Mouse (Mus musculus): ENCODE results near the gene Pnma5. TPM values are rescaled to one million over a fixed set of nuclear protein-coding genes. Genes with fewer than 3 reads are reported as not detected.
"Not testable (repeated sequence)": the region's sequence is repeated elsewhere in the genome, so short reads cannot be mapped to it uniquely, and the experiment has no call there.

Pnma5 gene
- 0.07 and 0.11 TPM in 2 replicates for polyA plus RNA-seq (2016; fragmentation: Nextera tagmentation; extraction: Ambion mirVana)

GRCm38 (mm10) chrX:73037003-73037402 is at the start of gene Pnma5:
Gene Pnma5 (minus strand): TSS chrX:73037103.
- DNase-seq (ENCODE audit: low spot score) = no peak
- Histone ChIP-seq H3K4me1 (no peaks in the 10 kb centered on the region), H3K9me3 (no peaks in the 10 kb centered on the region), H3K27ac (no peak within 1 kb of the TSS), H3K36me3 (no peaks in the 10 kb centered on the region), H3K27me3 (ENCODE audit: insufficient read depth, poor library complexity, severe bottlenecking) (peaks cover 7% of the 10 kb centered on the region; the same call in 1 of the 2 replicates), H3K4me3 (no peak within 1 kb of the TSS)
- 53% methylated on average over 1 of the region's 1 CpGs for WGBS

GRCm38 (mm10) chrX:73082267-73083055 is 45.6 kb upstream of the Pnma5 start, which contains the start of gene Xlr4a:
Gene Xlr4a (minus strand): TSS chrX:73082478.
- H3K4me3 ChIP-seq; H3K27ac ChIP-seq; H3K4me1 ChIP-seq; H3K27me3 ChIP-seq (ENCODE audit: insufficient read depth, poor library complexity, severe bottlenecking); H3K9me3 ChIP-seq; DNase-seq (ENCODE audit: low spot score); H3K36me3 ChIP-seq: not testable (repeated sequence)
- 77% methylated on average over 19 of the region's 19 CpGs for WGBS

GRCm38 (mm10) chrX:73066765-73067312 is 29.9 kb upstream of the Pnma5 start:
- WGBS = 72% methylated on average over 2 of the region's 5 CpGs
- not testable (repeated sequence) for H3K36me3 ChIP-seq; DNase-seq (ENCODE audit: low spot score); H3K9me3 ChIP-seq; H3K27ac ChIP-seq; H3K4me1 ChIP-seq; H3K4me3 ChIP-seq
- peaks cover 32% of the 10 kb centered on the region for H3K27me3 ChIP-seq (ENCODE audit: insufficient read depth, poor library complexity, severe bottlenecking)

DNA sequence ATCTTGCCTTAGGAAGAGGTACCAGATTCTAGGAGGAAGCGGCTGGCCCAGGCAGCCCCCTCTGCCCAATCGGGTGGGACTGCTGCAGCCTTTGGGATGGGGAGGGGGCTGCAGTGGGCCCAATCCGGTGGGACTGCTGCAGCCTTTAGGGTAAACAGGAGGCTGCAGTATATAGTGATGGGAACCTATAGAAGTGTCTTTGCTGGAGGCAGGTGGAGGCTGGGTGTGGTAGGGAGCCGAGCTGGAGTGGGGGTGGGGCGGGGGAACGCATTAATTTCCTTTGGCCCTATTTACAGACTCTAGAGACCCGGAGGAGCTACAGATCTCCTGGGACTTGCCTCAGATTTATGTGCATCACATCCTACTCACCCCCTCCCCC is 27.5 kb upstream of the Pnma5 start, which contains the start of gene Pnma3:
Gene Pnma3 (plus strand): TSS at position 373 of the 379 bp plus-strand sequence.
- DNase-seq (ENCODE audit: low spot score) = no peak
- Histone ChIP-seq H3K9me3 (no peaks in the 10 kb centered on the region), H3K27me3 (ENCODE audit: insufficient read depth, poor library complexity, severe bottlenecking) (peaks cover 32% of the 10 kb centered on the region), H3K27ac (no peak within 1 kb of the TSS), H3K4me3 (peak within 1 kb of the TSS; percentile 42), H3K36me3 (no peaks in the 10 kb centered on the region), H3K4me1 (0 out of 2 replicates have a peak, but pooled peaks cover 3% of the 10 kb centered on the region)
- 25% methylated on average over 7 of the region's 7 CpGs for WGBS

DNA sequence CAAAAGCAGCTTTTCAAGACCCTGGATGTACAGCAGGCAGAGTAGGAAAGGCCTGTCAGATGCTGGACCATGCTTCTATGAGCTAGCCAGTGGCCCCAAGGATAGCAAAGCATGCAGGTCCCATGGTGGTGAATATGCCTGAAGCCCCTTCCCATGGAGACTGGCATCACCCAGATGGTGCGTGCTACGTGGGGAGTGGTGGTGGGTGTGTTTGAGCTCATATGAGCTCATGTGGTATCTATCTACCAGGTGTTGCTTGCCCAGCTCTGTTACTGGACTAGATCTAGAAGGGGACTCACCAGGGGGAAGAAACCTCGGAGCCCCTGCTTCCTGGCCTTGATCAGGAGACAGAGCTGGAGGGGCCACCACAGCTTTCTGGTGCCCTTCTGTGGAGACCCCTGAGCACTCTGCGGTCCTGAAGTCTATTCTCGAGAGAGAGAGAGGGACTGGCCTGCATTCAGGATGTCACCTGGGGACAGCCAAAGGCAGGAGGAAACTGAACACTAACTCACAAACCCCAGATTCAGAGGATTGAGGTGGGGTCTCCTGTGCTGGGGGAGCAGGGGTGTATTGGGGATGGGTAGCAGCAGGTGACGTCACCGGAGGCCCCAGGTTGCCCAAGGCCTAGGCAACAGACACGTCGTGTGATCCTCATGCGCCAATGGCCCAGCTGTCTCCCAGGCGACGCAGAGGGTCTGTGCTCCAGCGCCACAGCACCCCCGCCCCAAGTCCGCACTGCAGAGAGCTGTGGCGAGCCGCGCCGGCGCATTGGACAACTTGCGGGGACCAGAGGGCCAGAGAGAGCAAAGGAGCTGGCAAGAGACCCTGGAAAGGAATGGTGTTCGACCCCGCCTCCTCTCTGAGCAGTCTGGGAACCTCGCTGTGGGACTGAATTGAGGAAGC is 26.9 kb upstream of the Pnma5 start:
- Histone ChIP-seq H3K4me3 (peak overlapping the region; percentile 42), H3K27me3 (ENCODE audit: insufficient read depth, poor library complexity, severe bottlenecking) (peaks cover 32% of the 10 kb centered on the region), H3K4me1 (0 out of 2 replicates have a peak, but pooled peaks cover 3% of the 10 kb centered on the region), H3K27ac (no peak overlapping the region), H3K36me3 (no peaks in the 10 kb centered on the region), H3K9me3 (no peaks in the 10 kb centered on the region)
- 30% methylated on average over 24 of the region's 24 CpGs for WGBS
- DNase-seq (ENCODE audit: low spot score) = no peak

- Histone ChIP-seq H3K4me3 (no peak overlapping the region), H3K4me1 (0 out of 2 replicates have a peak, but pooled peaks cover 3% of the 10 kb centered on the region), H3K36me3 (no peaks in the 10 kb centered on the region), H3K27me3 (ENCODE audit: insufficient read depth, poor library complexity, severe bottlenecking) (peaks cover 32% of the 10 kb centered on the region), H3K27ac (no peak overlapping the region), H3K9me3 (no peaks in the 10 kb centered on the region)
- 53% methylated on average over 5 of the region's 5 CpGs for WGBS
- no peak for DNase-seq (ENCODE audit: low spot score)
Observed at GRCm38 (mm10) chrX:73062323-73062722, 25.4 kb upstream of the Pnma5 start.

DNA sequence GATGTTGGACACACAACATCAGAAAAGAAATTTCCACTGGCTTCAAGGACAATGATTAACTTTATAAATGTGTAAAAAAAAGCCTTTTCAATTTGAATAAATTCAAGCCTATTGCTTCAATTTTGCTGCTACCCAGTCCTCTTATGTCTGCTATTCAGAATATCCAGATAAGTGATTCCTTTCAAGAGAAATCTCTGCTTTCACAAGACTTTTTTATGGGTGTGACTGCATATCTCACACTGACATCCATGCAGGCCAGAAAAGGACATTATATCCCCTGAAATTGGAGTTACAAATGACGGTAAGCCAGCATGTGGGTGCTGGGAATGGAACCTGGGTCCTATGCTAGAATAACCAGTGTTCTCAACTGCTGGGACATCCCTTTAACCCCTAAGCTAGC is 24.6 kb upstream of the Pnma5 start:
- Histone ChIP-seq H3K9me3 (no peaks in the 10 kb centered on the region), H3K4me3 (no peak overlapping the region), H3K36me3 (no peaks in the 10 kb centered on the region), H3K4me1 (0 out of 2 replicates have a peak, but pooled peaks cover 3% of the 10 kb centered on the region), H3K27me3 (ENCODE audit: insufficient read depth, poor library complexity, severe bottlenecking) (peaks cover 32% of the 10 kb centered on the region), H3K27ac (no peak overlapping the region)
- WGBS = 65% methylated on average over 1 of the region's 1 CpGs
- no peak for DNase-seq (ENCODE audit: low spot score)

DNA sequence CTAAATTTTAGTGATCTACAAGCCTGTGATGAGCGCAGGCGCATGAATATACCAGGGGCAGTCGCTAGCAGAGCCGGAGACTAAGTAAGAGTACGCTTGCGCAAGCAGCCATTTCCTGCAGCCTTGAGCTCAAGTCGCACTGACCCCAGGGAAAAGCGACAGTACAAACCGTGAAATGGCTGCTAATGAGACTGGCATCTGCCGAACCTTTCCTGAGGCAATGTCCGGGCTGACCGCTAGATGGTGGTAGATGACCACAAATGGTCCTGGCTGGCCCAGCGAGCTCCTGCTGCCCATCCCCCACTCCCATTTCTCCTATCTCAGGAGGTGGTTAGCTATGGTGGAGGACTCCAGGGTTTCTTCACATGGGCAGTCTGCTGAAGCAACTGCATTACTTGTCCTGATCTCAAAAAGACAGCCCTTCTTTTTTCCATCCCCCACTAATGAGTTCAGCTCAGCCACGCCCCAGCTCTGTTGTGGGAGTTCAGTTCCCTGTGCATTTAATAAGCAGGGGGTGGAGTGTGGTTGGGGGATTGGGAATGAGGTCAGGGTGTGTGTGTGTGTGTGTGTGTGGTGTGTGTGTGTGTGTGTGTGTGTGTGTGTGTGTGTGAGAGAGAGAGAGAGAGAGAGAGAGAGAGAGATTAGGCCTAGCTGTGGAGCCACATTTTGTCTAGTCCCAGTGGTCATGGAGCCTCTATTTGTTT is 17.1 kb upstream of the Pnma5 start:
- Histone ChIP-seq H3K4me1 (no peaks in the 10 kb centered on the region), H3K4me3 (peak overlapping the region; percentile 22; the same call in 1 of the 2 replicates), H3K27ac (no peak overlapping the region), H3K9me3 (no peaks in the 10 kb centered on the region), H3K36me3 (no peaks in the 10 kb centered on the region), H3K27me3 (ENCODE audit: insufficient read depth, poor library complexity, severe bottlenecking) (no peaks in the 10 kb centered on the region; the same call in 1 of the 2 replicates)
- peak; percentile 90 for DNase-seq (ENCODE audit: low spot score)
- 19% methylated on average over 14 of the region's 14 CpGs for WGBS

DNA sequence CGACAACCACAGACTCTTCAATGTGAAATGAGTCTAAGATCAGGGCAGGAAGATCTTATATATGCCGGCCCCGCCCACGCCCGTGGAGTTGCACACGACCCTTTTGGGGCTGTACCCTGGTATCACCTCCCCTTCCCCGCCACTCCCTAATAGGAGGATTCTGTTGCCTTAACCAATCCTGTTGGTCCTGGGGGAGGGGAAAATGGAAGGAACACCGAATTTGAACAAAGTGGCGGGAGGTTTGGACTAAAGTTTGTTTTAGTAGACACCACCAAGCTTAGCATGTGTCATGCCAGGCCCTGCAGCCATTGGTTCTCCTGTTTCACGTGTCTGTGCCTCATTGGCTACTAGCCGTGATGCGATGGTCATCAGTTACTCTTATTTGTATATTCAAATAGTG is 2.8 kb upstream of the Pnma5 start:
- Histone ChIP-seq H3K4me1 (no peaks in the 10 kb centered on the region), H3K36me3 (no peaks in the 10 kb centered on the region), H3K4me3 (no peak overlapping the region), H3K27me3 (ENCODE audit: insufficient read depth, poor library complexity, severe bottlenecking) (peaks cover 7% of the 10 kb centered on the region; the same call in 1 of the 2 replicates), H3K9me3 (no peaks in the 10 kb centered on the region), H3K27ac (no peak overlapping the region)
- WGBS = 75% methylated on average over 12 of the region's 12 CpGs
- no peak for DNase-seq (ENCODE audit: low spot score)

- no peak for DNase-seq (ENCODE audit: low spot score)
- Histone ChIP-seq H3K36me3 (no peaks in the 10 kb centered on the region), H3K4me1 (no peaks in the 10 kb centered on the region), H3K27me3 (ENCODE audit: insufficient read depth, poor library complexity, severe bottlenecking) (peaks cover 7% of the 10 kb centered on the region; the same call in 1 of the 2 replicates), H3K27ac (no peak overlapping the region), H3K4me3 (no peak overlapping the region), H3K9me3 (no peaks in the 10 kb centered on the region)
- WGBS = 76% methylated on average over 8 of the region's 8 CpGs
Observed at GRCm38 (mm10) chrX:73038831-73039230, 1.9 kb upstream of the Pnma5 start.

- no peaks in the 10 kb centered on the region for H3K36me3 ChIP-seq
- H3K4me3 ChIP-seq = no peak overlapping the region
- no peak overlapping the region for H3K27ac ChIP-seq
- peaks cover 25% of the 10 kb centered on the region; the same call in 1 of the 2 replicates for H3K27me3 ChIP-seq (ENCODE audit: insufficient read depth, poor library complexity, severe bottlenecking)
- DNase-seq (ENCODE audit: low spot score) = no peak
- 59% methylated on average over 4 of the region's 4 CpGs for WGBS
- no peaks in the 10 kb centered on the region for H3K4me1 ChIP-seq
- H3K9me3 ChIP-seq = no peaks in the 10 kb centered on the region
Observed at GRCm38 (mm10) chrX:73012846-73013245, 24.1 kb downstream of the Pnma5 start.
